Mouse (Mus musculus) heart, embryonic 14.5 days (tissue): ENCODE measurements around the gene Flt1. TPM values are rescaled to one million over a fixed set of nuclear protein-coding genes. Genes with fewer than 3 reads are reported as not detected.

Source experiments
- ATAC-seq: fragments of 200-750 bp; cut with Nextera tagmentation; 2 replicates; pipeline ENCODE4 v1.8.0; 2017; ENCODE audit warnings: low read depth, moderate TSS enrichment; ENCODE audit not compliant: insufficient number of reproducible peaks, insufficient read depth, low FRiP score
- H3K27ac ChIP-seq, 2 experiments: fragments of 200-500 bp in 1 of 2; fragments of 300-500 bp in 1 of 2; sonication (generic) in 1 of 2; replicated peaks in 1 of 2; 2 replicates each; pipeline ENCODE4 v1.5.1; 2012 to 2014; ENCODE audit warnings: low read depth in 2 of 2, low read length in 2 of 2, control low read depth in 1 of 2, mild to moderate bottlenecking in 1 of 2, mixed read lengths in 1 of 2; ENCODE audit not compliant: control insufficient read depth in 1 of 2, insufficient read depth in 1 of 2
- H3K27me3 ChIP-seq: fragments of 300-500 bp; sonication (generic); 2 replicates; pipeline ENCODE4 v1.6.1; 2014; ENCODE audit warnings: mild to moderate bottlenecking, low read length, control low read depth; ENCODE audit not compliant: control insufficient read depth, insufficient read depth
- H3K36me3 ChIP-seq: fragments of 300-500 bp; sonication (generic); 2 replicates; pipeline ENCODE4 v1.6.1; 2014; ENCODE audit warnings: mild to moderate bottlenecking, control low read depth, low read length, mixed read lengths; ENCODE audit not compliant: control insufficient read depth, insufficient read depth
- H3K4me1 ChIP-seq, 2 experiments: fragments of 200-500 bp in 1 of 2; fragments of 300-500 bp in 1 of 2; sonication (generic) in 1 of 2; 2 replicates each; pipeline ENCODE4 v1.6.1; 2012 to 2014; ENCODE audit warnings: low read length in 2 of 2, control low read depth in 1 of 2, mixed read lengths in 1 of 2; ENCODE audit not compliant: control insufficient read depth in 2 of 2, insufficient read depth in 2 of 2
- H3K4me2 ChIP-seq: fragments of 300-500 bp; sonication (generic); 2 replicates; pipeline ENCODE4 v1.6.1; 2014; ENCODE audit warnings: mild to moderate bottlenecking, low read length
- H3K4me3 ChIP-seq, 2 experiments: fragments of 200-500 bp in 1 of 2; fragments of 300-500 bp in 1 of 2; sonication (generic) in 1 of 2; 2 replicates each; pipeline ENCODE4 v1.5.1; 2012 to 2014; ENCODE audit warnings: low read length in 2 of 2, mild to moderate bottlenecking in 2 of 2, control low read depth in 1 of 2, low read depth in 1 of 2, moderate library complexity in 1 of 2; ENCODE audit not compliant: control insufficient read depth in 1 of 2, insufficient read depth in 1 of 2
- H3K9ac ChIP-seq: fragments of 300-500 bp; sonication (generic); 2 replicates; pipeline ENCODE4 v1.6.1; 2014; ENCODE audit warnings: mild to moderate bottlenecking, low read length
- H3K9me3 ChIP-seq: fragments of 300-500 bp; sonication (generic); 2 replicates; pipeline ENCODE4 v1.6.1; 2016; ENCODE audit warnings: low read length, control low read depth; ENCODE audit not compliant: control insufficient read depth
- WGBS: fragments of 180-500 bp; shearing (Covaris S2); extraction: QIAGEN DNeasy Blood & Tissue Kit; methylation state at CpG from one replicate; pipeline ENCODE4 v1.1.7; 2014; 5-methylcytosine and 5-hydroxymethylcytosine counted together
- polyA plus RNA-seq: library from polyadenylated mRNA; unstranded; fragments of >200 nt; fragmentation: Nextera tagmentation; extraction: Ambion mirVana; gene quantifications from 2 replicates; pipeline ENCODE4 v1.2.1, GENCODE M21; 2014

Gene Flt1
- polyA plus RNA-seq, 1 experiment from 2014 or later, result 28.9 TPM

DNA sequence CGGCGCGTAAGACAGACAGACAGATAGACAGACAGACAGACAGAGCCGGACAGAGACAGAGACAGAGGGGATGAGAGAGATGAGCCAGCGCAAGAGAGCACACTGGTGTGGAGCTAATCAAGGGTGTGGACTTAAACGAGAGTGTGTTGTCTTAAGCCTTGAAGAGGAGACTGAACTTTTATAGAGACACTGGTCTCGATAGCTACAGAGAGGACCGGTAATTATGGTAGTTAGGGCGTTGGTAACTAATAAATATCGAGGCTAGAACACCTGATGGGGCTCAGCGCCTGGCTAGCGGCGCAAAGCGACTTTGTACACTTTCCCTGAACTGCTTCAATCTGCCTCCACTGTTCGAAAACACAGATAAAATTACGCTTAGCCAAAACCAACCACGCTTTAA, 2.0 kb downstream of the Flt1 start:
- Histone ChIP-seq H3K27me3 (peaks cover 76% of the 10 kb centered on the region), H3K9ac (peak overlapping the region; percentile 76), H3K27ac (no peak overlapping the region), H3K4me2 (peak overlapping the region; percentile 90), H3K36me3 (no peaks in the 10 kb centered on the region), H3K4me3 (peak overlapping the region; percentile 41 to 63), H3K9me3 (no peaks in the 10 kb centered on the region), H3K4me1 (peaks cover 8 to 19% of the 10 kb centered on the region in 2 experiments; a peak in 3 of 4 replicates)
- ATAC-seq, result no peak
- 7% methylated on average over 17 of the region's 17 CpGs for WGBS

DNA sequence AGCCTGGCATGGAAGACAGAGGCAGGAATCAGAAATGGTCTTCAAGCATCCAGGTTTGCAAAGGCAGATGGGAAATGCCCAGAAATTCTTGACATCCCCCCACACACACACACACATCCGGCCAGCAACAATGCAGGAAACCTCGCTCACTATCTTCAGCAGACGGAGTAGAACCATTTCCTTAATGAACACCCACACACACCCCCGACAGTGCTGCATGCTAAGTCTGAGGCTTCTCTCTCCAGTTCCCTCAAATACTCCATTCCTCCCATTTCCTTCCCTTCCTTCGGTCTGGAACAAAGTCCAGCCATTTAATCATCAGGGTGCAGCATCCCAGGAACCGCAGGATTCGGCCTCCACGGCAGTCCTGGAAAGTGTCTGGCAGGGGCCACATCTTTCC, 4.4 kb downstream of the Flt1 start:
- no peak for ATAC-seq
- Histone ChIP-seq H3K9me3 (no peaks in the 10 kb centered on the region), H3K27ac (peak overlapping the region in 1 of 2 experiments; percentile 55; a peak in 1 of 4 replicates), H3K4me3 (no peak overlapping the region), H3K36me3 (no peaks in the 10 kb centered on the region), H3K9ac (no peak overlapping the region), H3K4me2 (peak overlapping the region; percentile 47), H3K27me3 (peaks cover 54% of the 10 kb centered on the region), H3K4me1 (peaks cover 10 to 19% of the 10 kb centered on the region in 2 experiments)
- WGBS, result 27% methylated on average over 8 of the region's 8 CpGs

DNA sequence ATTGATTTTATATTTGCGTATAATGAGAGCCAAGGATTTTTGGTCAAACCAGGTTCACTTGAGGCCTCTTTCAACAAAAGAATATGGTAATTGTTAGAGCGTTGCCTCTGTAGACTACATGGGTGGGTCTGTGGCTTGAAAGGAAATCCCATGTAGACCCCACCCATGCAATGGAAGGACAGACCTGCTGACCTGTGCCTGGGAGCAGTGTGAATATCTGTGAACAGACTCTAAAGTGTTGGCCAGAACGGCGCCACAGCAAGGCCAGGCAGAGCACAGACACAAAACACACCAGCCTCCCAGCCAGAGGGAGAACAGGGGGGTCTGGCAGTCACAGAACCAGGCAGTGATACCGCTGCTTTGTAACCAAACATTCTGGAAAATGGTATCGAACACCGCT, 7.5 kb downstream of the Flt1 start:
- H3K4me2 ChIP-seq, result no peak overlapping the region
- peaks cover 30% of the 10 kb centered on the region for H3K27me3 ChIP-seq
- no peak overlapping the region for H3K9ac ChIP-seq
- H3K4me1 ChIP-seq, result peaks cover 0 to 12% of the 10 kb centered on the region in 2 experiments; a peak in 3 of 4 replicates
- no peak overlapping the region for H3K27ac ChIP-seq
- no peak overlapping the region for H3K4me3 ChIP-seq
- 79% methylated on average over 7 of the region's 7 CpGs for WGBS
- no peaks in the 10 kb centered on the region for H3K36me3 ChIP-seq
- H3K9me3 ChIP-seq, result no peaks in the 10 kb centered on the region
- ATAC-seq, result no peak

DNA sequence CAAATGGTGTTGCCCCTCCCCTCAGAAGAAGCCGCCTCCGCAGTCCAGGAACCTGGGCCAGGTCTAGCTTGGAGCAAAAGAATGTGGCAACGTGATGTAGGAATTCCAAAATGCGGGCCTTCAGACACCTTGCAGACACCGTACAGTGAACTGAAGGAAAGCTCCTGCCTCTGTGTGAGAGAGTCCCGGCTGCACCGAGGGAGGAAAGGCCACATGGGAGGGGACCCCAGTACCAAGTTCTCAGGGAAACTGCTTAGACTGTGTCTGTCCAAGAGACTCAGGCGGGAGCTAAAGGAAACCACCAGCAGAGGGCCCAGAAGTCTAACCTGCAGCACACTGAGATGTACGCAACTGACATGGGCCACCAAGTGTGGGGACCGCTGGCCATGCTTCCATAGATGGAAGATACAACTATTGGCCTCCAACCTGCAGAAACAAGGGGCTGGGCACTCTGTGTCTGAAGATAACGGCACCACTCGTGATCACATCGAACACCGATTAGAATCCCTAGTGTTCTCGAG, 9.1 kb downstream of the Flt1 start:
- H3K4me2 ChIP-seq, result no peak overlapping the region
- 51% methylated on average over 15 of the region's 15 CpGs for WGBS
- H3K27ac ChIP-seq, result no peak overlapping the region
- ATAC-seq, result no peak
- H3K9ac ChIP-seq, result no peak overlapping the region
- no peak overlapping the region for H3K4me3 ChIP-seq
- no peaks in the 10 kb centered on the region for H3K36me3 ChIP-seq
- peaks cover 17% of the 10 kb centered on the region; the same call in 1 of the 2 replicates for H3K27me3 ChIP-seq
- H3K9me3 ChIP-seq, result no peaks in the 10 kb centered on the region
- H3K4me1 ChIP-seq, result peaks cover 0 to 12% of the 10 kb centered on the region in 2 experiments; a peak in 3 of 4 replicates

- Histone ChIP-seq H3K4me1 (peaks cover 0 to 11% of the 10 kb centered on the region in 2 experiments; a peak in 3 of 4 replicates), H3K4me3 (no peak overlapping the region), H3K27me3 (peaks cover 12% of the 10 kb centered on the region; the same call in 1 of the 2 replicates), H3K4me2 (no peak overlapping the region), H3K36me3 (no peaks in the 10 kb centered on the region), H3K9me3 (no peaks in the 10 kb centered on the region), H3K9ac (no peak overlapping the region), H3K27ac (no peak overlapping the region)
- no peak for ATAC-seq
- WGBS, result 80% methylated on average over 9 of the region's 9 CpGs
Measured at GRCm38 (mm10) chr5:147716276-147716675, 9.5 kb downstream of the Flt1 start.

DNA sequence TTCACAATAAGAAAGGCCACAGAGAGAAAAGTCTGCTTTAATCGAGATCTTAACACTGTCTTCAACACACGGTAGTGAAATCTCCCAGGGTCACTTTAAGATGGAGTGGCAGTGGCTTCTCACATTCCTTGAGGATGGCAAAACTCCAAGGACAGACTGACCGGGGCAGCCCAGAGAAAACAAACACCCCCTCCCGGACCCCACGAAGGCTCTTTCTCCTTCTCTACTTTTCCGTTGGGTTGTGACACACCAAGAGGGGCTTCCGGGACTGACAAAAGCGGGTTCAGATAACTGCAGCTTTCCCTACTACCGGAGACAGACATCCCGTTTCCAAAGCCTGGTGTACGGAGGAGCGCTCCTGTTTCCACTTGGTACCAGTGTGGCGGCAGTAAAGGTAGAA, 10.4 kb downstream of the Flt1 start:
- Histone ChIP-seq H3K4me2 (no peak overlapping the region), H3K9ac (no peak overlapping the region), H3K4me1 (peaks cover 0 to 9% of the 10 kb centered on the region in 2 experiments; a peak in 3 of 4 replicates), H3K36me3 (no peaks in the 10 kb centered on the region), H3K27me3 (peaks cover 6% of the 10 kb centered on the region; the same call in 1 of the 2 replicates), H3K27ac (peak overlapping the region in 1 of 2 experiments; percentile 43; a peak in 3 of 4 replicates), H3K9me3 (no peaks in the 10 kb centered on the region), H3K4me3 (no peak overlapping the region)
- 56% methylated on average over 13 of the region's 13 CpGs for WGBS
- ATAC-seq, result peak; percentile 31; the same call in 1 of the 2 replicates

DNA sequence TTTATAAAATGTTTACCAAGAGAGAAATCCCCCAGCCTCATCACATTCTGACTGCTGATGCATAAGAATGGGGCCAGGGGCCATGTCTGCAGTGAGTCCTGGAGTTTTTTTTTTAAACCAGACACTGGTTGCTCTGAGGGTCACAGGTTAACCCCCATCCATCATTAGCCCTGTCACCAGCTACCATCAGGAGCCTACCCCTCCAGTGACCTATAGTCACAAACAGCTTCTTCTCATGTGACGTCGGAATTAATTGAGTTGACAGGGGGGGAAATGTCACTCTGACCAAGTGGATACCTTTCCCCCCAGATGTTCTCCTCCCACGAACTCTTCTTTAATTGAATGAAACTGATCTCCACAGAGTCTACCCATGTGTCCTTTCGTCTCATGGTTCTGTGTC, 17.3 kb downstream of the Flt1 start:
- WGBS, result 67% methylated on average over 4 of the region's 4 CpGs
- Histone ChIP-seq H3K36me3 (no peaks in the 10 kb centered on the region), H3K9me3 (peaks cover 4% of the 10 kb centered on the region), H3K9ac (no peak overlapping the region), H3K4me2 (no peak overlapping the region), H3K27me3 (no peaks in the 10 kb centered on the region), H3K27ac (no peak overlapping the region), H3K4me3 (no peak overlapping the region), H3K4me1 (no peaks in the 10 kb centered on the region)
- no peak for ATAC-seq

DNA sequence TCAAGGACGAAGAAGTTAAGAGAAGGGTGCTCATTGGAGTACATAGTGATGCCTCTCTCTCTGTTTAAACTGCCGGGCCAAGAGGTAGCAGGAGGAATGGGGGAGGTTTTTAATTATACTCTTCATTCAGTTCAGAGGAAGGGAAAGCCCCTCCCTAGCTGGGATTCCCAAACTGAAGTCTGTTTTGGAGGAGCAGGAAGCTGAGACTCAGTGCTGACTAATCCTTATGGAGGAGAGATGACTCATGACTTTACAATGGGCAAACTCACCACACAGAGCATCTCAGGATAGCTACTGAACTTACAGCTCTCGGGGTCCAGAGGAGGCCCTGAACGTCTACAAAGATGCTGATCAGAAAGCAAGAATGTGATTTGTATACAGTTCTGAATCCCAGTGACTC, 18.3 kb downstream of the Flt1 start:
- Histone ChIP-seq H3K27ac (no peak overlapping the region), H3K4me2 (no peak overlapping the region), H3K4me1 (no peaks in the 10 kb centered on the region), H3K36me3 (no peaks in the 10 kb centered on the region), H3K4me3 (no peak overlapping the region), H3K27me3 (no peaks in the 10 kb centered on the region), H3K9me3 (peaks cover 4% of the 10 kb centered on the region), H3K9ac (no peak overlapping the region)
- WGBS, result 35% methylated on average over 4 of the region's 4 CpGs
- no peak for ATAC-seq
